Mouse (Mus musculus) urinary bladder, postnatal 14 days (tissue): ENCODE measurements around the gene Tmem115.
"Not testable (repeated sequence)": the region's sequence is repeated elsewhere in the genome, so short reads cannot be mapped to it uniquely, and the experiment has no call there.

Experiments used
- DNase-seq: peaks from one replicate; pipeline ENCODE4 v3.0.0; 2021; ENCODE audit warnings: low spot score

Tmem115 gene

GRCm38 (mm10) chr9:107550491-107551116 lies 16.9 kb downstream of the Tmem115 start:
- DNase-seq: no peak

- DNase-seq: peak; percentile 73
Observed at GRCm38 (mm10) chr9:107551117-107551889, 17.6 kb downstream of the Tmem115 start, which contains the start of gene Rassf1. Gene Rassf1 (plus strand): TSS chr9:107551555.

- no peak for DNase-seq
Observed at GRCm38 (mm10) chr9:107551890-107552355, 18.2 kb downstream of the Tmem115 start.

- no peak for DNase-seq
Observed at GRCm38 (mm10) chr9:107552690-107553393, 19.1 kb downstream of the Tmem115 start.

- no peak for DNase-seq
Observed at GRCm38 (mm10) chr9:107553541-107554318, 20.0 kb downstream of the Tmem115 start.

- DNase-seq: peak; percentile 94
Observed at GRCm38 (mm10) chr9:107554319-107554825, 20.6 kb downstream of the Tmem115 start.

- DNase-seq: peak; percentile 70
Observed at GRCm38 (mm10) chr9:107555031-107555457, 21.3 kb downstream of the Tmem115 start.

- no peak for DNase-seq
Observed at GRCm38 (mm10) chr9:107555701-107556100, 22.0 kb downstream of the Tmem115 start.

- DNase-seq: no peak
Observed at GRCm38 (mm10) chr9:107556346-107556745, 22.6 kb downstream of the Tmem115 start.

GRCm38 (mm10) chr9:107563029-107563581 lies 29.4 kb downstream of the Tmem115 start, which contains the start of gene Tusc2:
Gene Tusc2 (plus strand): TSS chr9:107563255.
- peak; percentile 95 for DNase-seq

- not testable (repeated sequence) for DNase-seq
Observed at GRCm38 (mm10) chr9:107565556-107565955, 31.8 kb downstream of the Tmem115 start.

- DNase-seq: peak; percentile 90
Observed at GRCm38 (mm10) chr9:107566041-107566709, 32.4 kb downstream of the Tmem115 start.

- no peak for DNase-seq
Observed at GRCm38 (mm10) chr9:107566855-107567254, 33.1 kb downstream of the Tmem115 start.

GRCm38 (mm10) chr9:107567702-107568319 lies 34.1 kb downstream of the Tmem115 start, which contains the start of gene Hyal2:
Gene Hyal2 (plus strand): TSS chr9:107567945.
- DNase-seq: no peak

- peak; percentile 89 for DNase-seq
Observed at GRCm38 (mm10) chr9:107568331-107569261, 34.9 kb downstream of the Tmem115 start.

- DNase-seq: no peak
Observed at GRCm38 (mm10) chr9:107569270-107569669, 35.5 kb downstream of the Tmem115 start.

- DNase-seq: no peak
Observed at GRCm38 (mm10) chr9:107570016-107570415, 36.3 kb downstream of the Tmem115 start.

- DNase-seq: no peak
Observed at GRCm38 (mm10) chr9:107570845-107571244, 37.1 kb downstream of the Tmem115 start.
